Mouse (Mus musculus): ENCODE data around the gene Rps17.

DNA sequence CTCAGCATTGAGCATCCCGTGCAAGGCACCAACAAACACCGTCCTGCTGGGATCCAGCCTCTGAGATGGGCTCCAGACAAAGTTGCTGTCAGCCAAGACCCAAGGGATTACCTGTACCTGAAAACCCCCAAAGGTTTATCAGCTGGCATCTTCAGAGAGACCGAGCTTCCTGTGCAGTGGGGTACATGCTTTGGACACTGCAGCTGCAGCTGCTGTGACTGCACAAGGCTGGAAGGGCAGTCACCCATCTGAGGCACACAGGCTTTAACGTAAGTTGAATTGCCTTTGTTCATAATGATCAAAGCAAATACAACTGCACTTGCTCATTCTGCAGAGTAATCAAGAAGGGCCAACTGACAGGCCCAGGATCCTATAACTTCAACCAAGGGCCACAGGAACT, 6.8 kb upstream of the Rps17 start:
- TF ChIP-seq CTCF (IDR thresholded peaks at IDR 0.05; ENCODE audit: low read depth): no peak
- TF ChIP-seq EP300 (IDR thresholded peaks at IDR 0.05; ENCODE audit: low read depth): no peak
